Mouse (Mus musculus): ENCODE data around the gene Dock2.

DNA sequence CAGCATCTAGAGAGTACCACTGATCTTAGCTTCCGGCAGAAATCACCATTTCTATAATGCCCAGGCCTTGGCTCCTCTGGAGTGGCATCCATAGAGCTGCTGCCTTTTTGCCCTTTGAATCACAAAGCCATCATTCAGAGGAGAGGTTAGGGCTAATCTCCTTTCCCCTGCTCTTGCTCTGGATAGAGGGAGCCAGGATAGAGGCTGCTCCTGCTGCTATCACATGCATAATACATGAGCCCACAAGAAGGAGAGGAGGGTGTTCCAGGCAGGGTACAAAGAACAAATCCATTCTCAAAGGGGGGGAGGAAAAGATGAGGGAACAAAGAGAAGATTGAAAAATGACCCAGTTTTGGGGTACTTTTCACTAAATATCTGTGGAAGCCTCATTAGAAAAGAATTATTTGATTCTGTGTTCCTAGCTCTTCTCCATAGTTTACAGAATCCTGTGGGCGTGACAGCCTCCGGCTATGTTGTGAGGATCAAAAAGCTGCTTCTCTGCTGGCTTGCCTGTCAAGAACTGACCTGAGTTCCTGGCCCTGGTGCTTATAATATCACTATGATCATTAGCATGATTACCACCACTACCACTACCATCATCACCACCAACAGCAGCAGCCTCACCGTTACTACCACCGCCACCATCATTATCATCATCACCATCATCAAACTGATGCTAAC lies 485.9 kb downstream of the Dock2 start:
- TF ChIP-seq CTCF (IDR thresholded peaks at IDR 0.05; ENCODE audit: borderline replicate concordance, control insufficient read depth, extremely low read depth, insufficient read depth, low read length, poor library complexity) (no peak), POLR2A (IDR thresholded peaks at IDR 0.05; ENCODE audit: control insufficient read depth, extremely low read depth, insufficient read depth, low read length, poor library complexity) (no peak)
